Mouse (Mus musculus) stomach, postnatal 0 days (tissue): ENCODE results near the gene Tmem268.

Experiments
- CTCF ChIP-seq: IDR thresholded peaks from 2 replicates; pipeline ENCODE4 v1.5.1; 2016; ENCODE audit warnings: antibody characterized with exemption, low read depth, mild to moderate bottlenecking, moderate library complexity
- EP300 ChIP-seq: optimal IDR thresholded peaks from 2 replicates; pipeline ENCODE3; 2016; ENCODE audit warnings: antibody characterized with exemption

DNA sequence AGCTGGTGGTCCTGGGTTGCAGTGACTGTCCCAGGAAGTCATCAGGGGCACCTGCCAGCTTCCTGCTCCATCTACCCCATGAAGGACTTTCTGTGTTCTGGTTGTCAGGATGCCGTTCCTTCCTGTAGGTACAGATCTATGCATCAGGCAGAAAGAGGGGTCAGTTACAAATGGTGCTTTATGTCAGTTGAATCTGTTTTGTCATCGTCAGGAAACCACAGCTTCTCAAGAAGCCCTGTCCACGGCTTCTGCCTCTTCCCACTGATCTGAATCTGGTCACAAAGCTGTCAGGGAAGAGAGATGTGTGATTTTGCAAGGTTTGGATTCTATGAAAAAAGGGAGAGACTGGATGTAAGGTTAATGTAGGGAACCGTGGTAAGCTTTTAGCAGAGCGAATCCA is 43.6 kb upstream of the Tmem268 start:
- TF ChIP-seq EP300 (no peak), CTCF (no peak)
